Mouse (Mus musculus) R1 (cell line): Measurements from ENCODE around the gene Hyal2.

Source experiments
- DNase-seq: peaks from one replicate; pipeline ENCODE4 v3.0.0-alpha.2; 2018; ENCODE audit warnings: low read depth, low spot score

Gene Hyal2

DNA sequence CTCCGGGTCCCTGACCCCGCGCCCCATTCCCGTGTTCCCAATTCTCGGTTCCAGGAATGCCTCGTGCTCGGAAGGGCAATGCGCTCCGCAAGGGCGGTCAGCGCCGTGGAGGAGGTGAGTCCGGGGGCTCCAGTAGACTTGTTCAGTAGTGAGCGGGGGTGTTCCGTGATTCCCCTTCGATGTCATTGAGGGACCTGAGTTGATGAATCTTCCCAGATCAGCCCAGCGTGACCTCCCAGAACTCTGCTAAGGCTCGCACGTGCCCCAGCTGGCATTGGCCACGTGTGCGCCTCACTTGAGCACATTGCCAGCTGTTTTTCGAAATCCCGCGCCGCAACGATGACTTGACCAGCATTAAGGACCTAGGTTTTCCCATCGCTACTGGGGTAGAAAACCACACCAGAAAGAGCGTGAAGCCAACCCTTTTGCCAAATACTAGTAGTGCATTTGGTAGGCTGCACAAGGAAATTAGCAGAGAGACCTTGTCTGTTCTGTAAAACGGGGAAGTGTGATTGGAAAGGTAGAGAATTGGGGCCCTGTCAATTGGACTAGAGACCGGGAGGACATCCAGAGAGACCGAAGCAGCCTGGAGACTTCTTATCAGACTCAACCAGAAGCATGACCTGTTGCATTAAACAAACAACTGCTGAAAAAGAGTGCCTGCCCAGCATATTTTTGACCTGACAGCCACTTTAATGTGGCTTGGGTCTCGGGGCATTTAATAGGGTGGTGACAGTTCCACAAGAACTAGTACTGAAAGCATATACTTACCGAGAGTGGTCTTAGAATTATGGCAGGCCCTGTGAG lies 20.3 kb downstream of the Hyal2 start:
- no peak for DNase-seq

DNA sequence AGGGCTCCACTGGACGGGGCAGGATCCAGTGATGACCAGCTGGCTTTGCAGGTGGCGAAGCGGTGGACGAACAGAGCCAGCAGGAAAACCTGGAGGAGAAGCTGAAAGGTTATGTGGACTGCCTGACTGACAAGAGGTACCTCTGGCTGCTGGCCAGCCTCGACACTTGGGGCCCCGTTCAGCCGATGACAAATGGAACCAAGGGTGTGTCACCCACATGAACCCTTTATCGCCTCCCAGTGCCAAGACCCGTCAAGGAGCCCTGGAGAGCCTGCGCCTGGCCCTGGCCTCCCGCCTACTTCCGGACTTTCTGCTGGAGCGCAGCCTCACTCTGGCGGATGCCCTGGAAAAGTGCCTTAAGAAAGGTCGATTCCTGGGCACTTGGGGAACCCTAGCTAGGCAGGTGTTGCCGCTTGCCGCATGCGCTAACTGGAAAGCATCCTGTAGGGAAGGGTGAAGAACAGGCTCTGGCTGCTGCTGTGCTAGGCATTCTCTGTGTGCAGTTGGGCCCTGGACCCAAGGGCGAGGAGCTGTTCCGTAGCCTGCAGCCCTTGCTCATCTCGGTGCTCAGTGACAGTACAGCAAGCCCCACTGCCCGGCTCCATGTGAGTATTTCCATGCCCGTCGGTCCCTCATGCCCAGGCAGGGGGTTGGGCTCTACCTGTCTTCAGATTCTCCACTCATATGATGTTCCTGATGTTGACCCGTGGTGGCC lies 22.5 kb downstream of the Hyal2 start:
- no peak for DNase-seq

DNA sequence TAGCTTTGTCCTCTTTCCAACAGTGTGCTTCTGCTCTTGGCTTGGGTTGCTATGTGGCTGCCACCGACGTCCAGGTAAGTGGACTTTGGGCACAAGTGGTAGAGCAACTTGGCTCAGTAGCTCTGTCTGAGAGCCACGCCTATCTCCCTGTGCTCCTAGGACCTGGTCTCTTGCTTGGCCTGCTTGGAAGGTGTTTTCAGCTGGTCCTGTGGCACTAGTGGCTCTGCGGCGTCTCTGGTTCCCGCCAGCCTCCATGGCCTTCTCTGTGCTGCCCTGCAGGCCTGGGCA lies 23.0 kb downstream of the Hyal2 start:
- DNase-seq = no peak

DNA sequence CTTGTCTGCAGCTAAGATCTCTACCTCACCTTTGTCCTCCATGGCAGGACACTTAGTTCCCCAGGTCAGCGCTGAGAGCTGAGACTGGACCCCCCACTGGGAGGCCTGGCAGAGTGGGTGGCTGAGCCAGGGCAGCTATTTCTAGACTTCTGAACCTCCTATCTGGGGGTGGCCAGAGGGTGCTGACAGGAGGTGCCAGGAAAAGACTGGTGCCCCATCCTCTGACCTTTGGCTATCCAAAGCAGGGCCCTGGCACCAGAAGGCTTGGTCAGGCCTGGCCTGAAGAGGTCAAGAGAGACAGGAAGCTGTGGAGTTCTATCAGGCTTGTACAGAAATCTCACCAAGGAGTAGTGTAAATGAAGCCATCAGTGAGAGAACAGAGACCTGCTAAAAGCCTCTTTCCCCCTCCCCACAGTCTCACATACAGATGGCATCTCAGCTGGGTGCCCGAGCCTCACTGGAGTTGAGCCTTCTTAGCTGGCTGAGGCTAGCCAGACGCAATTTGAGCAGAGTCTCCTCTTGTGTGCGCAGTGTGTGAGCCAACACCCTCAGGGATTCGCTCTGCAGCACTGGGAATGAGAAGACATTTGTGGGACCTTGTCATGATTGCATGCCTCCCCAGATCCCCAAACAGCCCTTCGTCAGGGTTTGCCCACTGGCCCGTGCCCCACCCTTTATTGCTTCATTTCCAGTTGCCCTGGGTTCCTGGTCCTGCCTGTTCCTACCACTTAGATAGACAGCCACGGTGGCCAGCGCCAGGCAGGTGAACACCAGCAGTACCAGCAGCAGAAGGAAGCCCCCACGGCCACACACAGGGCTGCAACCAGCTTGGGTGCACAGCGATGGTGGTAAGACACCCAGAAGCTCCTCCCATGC lies 25.6 kb downstream of the Hyal2 start:
- DNase-seq = no peak

DNA sequence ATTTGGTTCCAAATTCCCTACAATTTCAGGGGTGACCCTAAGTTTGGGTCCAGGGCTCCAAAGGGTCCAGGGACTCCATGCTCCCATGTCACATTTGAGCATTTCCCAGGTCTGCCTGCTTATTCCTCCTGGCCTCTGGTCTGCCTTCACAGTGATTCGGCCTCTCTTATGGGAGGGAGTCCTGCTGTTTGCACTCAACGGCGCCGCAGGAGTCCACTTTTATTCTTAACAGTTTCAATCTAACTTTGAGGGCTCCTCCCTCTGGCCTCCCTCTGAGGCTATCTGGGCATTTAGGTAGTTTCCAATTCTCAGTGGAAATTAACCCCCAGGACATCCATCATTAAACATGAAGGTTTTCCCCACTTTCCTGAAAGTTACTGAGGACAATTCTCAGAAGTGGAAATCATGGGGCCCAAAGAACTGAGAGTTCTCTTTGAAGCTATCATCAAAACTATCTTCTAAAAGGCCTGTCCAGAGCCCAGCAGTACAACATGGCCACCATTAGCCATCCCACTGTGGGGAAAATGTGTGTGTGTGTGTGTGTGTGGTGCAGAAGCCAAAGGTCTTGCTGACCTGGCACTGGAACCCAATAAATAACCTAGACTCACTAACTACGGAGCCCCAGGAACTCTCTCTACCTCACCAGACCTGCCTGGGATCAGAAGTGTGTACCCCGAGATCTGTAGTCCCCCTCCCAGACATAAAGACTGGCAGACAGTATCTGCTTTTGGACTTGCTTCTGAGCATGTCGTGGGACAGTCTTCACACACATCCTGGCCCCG lies 26.7 kb downstream of the Hyal2 start:
- DNase-seq = peak; percentile 86

DNA sequence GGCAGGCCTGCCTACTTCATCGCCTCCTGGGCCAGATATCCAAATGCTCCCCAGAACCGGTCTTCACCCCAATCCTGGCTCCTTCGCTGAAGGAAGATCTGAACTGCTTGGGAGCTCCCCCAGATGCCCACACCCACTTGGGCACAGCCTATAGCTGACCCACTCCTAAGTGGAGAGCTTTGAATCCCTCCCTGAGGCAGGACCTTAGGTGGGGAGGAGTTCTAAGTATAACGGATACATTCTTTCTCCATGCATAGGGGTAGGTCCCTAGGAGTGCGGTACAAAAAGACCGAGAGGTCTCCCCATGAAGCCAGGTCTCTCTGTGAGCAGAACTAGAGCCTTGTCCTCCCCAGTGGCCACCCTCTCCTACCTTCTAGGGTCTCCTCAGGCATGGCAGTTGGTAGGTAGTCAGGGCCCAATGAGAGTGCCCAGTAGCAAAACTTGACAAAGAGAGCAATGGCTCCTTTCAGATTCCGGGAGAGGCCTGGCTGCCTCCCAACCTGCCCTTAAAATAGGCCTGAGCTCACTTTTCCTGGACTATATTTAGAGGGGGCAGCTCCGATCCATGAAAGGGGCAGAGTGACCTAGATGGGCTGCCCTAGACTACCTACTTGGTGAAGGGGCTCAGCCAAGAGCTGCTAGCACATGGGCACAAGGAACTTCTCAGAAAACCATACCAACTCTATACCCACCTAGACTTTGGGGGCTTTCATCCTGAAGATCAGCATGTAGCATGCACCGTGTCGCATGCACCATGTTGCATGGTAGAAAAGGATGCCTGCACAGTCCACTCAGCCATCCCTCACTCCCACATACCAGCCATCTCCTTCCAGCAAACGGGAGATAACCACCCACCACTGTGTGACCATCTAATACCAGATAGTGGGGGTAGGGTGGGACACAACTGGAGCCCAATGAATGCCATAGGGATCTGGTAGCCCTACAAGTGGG lies 29.1 kb downstream of the Hyal2 start:
- DNase-seq = no peak

DNA sequence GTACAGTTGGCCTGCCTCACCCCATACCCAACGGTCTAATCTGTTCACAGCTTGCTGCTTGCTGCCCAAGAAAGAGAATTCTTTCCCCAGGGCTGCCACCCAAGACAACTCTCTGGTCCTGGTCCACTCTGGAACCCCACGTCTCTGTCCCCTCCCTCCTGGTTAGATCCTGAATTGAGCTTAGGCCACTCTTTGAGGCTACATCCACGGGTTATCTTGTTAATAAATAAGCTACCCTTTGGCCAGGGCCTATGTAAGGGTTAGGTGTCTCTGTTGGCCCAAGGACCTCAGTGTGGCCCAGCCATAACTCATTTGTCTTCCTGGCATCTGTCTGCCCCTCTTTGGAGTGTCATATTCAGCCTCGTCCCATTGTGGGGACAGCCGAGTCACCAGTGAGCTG lies 30.6 kb downstream of the Hyal2 start:
- no peak for DNase-seq

DNA sequence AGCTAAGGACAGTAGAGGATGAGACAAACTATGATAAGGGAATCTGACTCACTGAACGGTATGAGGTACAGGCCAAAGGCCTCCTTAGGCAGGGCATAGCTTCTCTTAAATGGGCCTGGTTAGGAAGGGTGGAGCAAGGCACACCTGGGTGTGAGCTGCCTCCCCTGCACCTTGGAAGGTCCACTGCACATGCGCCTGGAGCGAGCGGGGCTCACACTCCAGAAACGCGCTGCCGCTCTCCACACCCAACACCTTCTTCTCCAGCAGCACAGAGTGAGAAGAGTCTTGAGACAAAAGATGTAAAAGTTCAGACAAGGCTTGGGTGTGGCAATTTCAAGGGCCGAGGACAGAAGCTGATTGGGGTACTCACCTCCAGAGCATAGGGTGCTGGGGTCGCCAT lies 31.7 kb downstream of the Hyal2 start:
- DNase-seq = no peak

DNA sequence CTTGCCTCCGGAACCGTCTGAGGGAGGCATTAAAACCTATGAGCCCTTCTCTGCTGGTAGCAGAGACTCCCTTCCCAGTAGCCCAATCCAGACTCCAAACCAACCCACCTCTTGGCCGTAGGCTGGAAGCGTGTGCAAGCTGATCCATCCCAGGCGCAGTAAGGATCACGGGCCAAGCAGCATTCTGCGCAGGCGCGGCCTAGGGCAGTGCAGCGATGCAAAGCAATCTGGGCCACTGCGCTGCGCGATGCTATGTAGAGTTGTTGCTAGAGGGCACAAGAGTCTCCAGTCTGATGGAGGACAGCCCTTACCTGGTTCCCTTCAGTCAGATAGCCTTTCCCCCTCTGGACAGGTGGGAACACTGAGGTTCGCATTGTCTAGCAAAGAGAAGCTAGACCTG lies 32.1 kb downstream of the Hyal2 start:
- peak; percentile 80 for DNase-seq

DNA sequence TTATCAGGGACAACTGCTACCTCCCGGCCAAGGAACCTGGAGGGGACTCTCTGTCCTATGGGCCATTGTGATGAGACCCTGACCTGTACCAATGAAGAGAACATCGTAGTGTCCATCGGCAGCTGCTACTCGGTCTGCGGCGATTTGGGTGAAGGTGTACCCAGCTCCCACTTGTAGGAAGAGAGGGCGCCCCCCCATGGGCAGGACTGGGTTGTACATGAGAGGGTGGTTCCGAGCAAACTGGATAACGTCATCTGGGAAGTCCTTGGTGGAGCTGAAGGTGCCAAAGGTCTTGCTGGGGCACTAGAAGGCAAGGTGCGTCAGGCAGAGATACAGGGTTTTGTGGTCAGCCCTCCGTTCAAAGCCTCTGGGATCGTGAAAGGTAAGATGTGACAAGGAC lies 33.0 kb downstream of the Hyal2 start:
- peak; percentile 68 for DNase-seq

DNA sequence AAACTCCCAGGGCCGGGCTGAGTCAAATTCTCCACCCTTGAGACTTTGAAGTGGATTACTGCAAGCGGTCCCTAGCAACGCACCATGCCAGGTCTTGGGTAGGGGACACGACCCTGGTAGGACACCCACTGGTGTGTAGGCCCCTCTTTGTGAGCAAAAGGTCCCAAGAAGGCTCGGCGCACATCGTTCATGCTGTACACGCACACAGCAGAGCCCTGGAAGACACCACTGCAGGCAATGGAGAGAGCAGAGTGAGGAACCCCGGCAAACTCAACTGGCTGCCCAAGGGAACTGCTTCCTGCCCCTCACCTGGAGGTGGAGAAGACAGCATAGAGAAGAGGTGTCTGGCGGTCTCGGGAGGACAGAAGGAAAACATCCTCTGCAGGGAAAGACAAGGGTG lies 33.5 kb downstream of the Hyal2 start:
- no peak for DNase-seq

DNA sequence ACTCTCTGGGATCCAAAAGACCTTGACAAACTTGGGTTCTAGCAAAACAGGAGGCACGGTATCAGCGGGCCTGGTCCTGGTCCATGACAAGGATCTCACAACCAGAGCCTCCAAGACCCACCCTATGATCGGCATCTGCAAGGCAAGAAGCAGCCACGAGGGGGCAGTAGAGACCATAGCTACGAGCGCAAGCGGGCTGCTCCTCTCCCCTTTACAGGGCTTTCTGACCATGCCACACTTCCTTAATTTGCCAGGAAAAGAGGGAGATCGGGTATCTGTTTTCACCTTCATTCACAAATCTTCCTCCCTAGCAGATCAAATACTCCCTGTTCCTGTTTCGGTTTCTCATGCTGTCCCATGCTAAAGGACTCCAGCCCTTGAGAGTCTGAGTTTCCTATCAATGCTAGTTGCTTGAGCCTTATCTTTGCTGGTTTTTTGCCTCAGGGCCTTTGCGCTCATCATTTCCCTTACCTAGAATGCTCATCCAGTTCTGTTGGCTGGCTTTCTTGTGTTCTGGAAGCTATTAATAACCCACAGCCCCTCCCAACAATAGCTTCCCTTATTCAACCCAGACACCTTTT lies 34.4 kb downstream of the Hyal2 start:
- DNase-seq = peak; percentile 84

DNA sequence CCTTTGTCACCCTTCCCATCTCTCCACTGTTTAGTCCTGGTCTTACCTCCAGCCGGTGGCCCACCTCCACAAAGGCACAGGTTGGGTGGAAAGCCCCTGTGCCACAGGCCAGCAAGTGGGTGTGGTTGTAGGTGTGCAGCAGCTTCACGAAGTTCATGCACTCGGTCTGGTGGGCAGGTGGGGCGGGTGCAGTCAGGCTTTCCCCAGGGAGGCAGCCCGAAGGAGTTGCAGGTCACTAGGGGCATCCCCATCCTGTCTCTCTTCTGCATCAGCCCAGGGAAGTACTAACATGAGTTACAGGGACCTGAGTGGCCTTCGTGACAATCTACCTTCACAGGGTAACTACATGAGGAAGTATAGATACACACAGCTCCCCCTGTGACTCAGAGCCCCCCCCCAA lies 35.5 kb downstream of the Hyal2 start:
- no peak for DNase-seq

DNA sequence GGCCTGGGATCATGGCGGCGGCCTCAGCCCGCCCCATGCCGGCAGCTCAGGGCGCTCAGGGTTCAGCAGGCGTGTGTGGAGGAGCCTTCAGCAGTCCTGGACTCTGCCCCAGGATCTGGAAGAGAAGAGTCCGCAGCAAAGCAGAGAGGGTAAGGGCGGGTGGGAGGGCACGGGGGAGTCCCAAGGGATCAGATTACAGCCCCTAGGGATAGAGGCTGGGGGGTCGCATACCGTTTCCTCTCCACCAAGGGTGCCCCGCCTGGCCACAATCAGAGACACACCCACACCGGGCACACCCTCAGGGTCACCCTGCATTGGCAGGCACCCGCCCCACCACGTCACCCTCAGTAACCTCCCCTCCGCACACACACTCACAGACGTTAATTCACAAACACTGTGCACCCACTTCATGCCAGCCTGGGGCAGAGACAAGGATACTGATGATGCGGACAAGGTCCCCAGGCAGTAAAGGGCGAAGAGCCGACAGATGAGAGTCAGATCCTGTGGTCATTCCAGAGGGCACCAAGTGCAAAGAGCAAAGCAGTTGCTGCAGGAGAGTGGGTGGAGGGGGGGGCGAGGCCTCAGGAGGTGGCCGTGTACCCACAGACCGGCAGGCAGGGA lies 37.4 kb downstream of the Hyal2 start:
- no peak for DNase-seq

DNA sequence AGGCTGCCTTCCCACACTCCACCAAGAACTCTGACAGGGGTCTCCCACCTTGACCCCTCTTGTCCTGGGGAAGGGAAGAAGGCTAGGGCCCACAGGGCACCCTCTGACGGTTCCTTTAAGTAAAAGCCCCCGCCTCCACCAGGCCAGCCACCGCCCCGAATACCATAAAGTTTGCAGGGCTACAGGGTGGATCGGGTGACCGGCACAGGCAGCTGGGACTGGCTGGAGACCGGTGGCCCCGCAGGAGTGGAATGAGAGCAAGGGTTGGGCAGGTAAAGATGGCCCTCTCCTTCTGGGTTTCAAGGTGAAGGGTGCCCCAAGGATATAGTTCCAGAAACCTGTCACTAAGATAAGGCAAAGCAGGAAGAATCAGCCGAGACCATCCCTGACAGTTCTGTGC lies 38.8 kb downstream of the Hyal2 start:
- no peak for DNase-seq

DNA sequence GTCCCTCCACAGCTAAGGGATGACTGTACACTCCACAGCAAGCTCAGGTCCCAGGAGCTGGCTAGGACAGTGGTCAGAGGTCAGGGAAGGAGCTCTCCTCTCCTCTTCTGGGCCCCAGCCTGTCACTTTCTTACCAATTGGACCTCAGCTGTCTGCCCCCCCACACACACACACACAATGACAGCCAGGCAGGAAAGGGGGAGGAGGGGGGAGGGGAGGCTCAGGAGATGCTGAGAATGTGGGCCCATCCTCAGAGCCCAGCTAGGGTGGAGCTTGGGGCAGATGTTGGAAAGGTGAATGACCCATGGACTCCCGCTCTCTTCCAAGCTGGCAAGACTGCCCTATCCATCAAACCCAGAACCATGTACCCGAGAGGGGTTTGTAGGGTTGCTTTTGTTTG lies 39.3 kb downstream of the Hyal2 start:
- no peak for DNase-seq

DNA sequence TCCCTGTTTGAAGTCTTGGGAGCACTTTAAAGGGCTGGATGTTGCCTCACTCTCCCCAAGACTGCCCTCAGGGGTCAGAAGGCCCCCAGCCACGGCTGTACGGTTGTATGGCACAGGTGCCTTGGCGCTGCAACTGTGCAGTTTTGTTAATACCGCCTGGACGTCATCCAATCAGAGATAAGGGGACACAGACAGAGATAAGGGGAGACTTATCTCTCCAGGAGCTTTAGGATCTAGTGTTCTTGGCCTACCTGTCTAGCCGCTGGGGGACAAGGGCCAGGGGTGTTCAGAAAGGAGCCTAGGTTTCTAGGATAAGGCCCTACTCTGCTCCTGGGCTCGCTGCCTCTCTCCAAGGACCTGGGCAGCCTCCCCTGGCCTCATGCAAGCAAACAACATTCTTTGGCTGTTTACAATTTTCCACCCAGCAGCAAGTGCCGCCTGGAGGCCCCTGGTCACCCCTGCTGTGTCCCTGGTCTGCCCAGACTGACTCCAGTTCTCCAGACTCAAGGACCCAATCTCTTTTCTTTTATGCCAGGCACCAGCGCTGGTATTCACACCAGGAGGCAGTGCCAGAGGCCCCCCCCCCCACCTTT lies 40.0 kb downstream of the Hyal2 start:
- DNase-seq = no peak

DNA sequence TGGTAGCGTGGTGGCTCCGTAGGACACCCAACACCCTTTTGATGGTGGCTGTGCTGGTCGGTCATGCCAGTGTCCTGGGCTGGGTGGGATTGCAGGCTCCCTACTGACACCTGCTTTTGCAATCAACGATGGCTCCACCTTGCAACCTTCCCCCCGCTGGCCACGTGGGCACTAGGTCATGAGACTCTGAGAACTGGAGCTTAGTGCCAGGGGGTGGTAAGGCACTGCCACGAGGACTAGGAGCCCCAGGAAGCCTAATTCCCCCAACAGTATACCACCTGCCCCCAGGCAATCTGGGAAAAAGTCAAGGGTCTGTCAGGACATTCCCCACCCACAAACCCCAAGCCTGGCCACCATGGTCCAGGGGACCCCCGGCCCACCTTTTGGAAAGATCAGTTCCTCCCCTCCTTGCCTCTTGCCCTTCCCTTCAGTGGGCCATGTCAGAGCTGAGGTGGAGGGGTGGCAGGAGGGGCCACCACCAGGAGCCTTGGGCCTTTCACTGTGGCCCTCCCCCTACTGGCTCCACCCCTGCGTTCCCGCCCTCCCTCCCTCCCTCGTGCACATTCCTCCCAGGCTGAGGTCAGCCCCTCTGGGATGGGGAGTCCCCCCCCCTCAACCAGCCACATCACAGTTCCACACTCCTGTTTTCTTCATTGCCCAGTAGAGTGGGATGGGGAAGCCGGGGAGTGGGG lies 41.1 kb downstream of the Hyal2 start, which contains the start of gene Sema3b:
Sema3b (minus strand) TSS at position 489 of the 692 bp plus-strand sequence.
- DNase-seq = no peak

DNA sequence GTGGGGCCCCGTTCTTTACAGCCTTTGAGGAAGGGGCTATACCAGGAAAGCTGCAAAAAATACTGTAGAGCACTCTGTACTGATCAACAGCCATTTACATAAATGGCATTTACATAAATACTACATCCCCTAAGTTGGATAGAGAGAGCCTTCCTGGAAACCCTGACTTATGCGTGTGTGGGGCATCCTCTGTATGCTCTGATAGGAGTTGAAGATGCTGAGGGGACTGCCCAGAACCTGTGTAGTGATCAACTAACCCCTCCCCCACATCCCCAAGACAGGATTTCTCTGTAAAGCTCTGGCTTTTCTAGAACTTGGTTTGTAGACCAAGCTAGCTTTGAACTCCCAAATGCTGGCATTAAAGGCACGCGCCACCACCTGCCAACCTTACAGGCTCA lies 41.7 kb downstream of the Hyal2 start:
- DNase-seq = no peak
